Mouse (Mus musculus) kidney, adult 11 months (tissue): ENCODE measurements around the gene Fanca.
"Not testable (repeated sequence)": the region's sequence is repeated elsewhere in the genome, so short reads cannot be mapped to it uniquely, and the experiment has no call there.

Experiments
- DNase-seq: peaks from one replicate; pipeline ENCODE4 v3.0.0; 2022

Gene Fanca

DNA sequence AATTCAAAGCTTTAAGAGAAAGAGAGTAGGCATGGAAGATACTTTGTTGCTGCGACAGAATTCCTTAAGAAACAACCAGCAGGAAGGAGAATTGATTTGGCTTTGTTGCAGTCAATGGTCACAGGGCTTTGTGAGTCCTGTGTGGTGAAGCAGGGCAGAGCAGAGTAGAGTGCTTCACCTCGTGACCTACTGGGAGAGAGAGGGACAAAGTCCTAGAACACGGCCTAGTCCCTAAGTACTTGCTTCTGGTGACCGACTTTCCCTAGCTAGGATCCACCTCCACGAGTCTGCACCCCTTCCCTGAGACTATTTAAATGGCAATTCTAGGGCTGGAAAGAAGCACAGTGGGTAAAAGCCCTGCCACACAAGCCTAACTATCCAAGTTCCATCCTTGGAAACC, 11.6 kb upstream of the Fanca start:
- DNase-seq, result no peak

DNA sequence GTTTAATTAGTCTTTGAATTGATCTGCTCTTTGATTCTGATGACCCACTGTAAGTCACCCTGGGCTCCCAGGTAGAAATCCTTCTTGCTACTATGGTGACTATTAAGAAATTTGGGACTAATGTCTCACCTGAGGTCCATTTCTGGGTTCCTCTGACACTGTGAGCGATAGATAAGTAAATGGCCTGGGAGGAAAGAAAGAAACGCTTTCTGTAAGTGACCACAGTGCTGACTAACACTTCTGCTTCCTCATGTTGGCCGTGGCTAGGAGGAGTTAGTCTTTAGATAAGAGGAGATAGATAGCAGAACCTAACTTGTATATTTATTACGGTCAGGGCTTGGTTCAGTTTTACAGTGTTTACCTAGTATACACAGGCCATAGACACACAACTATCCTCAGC, 11.0 kb upstream of the Fanca start:
- no peak for DNase-seq

DNA sequence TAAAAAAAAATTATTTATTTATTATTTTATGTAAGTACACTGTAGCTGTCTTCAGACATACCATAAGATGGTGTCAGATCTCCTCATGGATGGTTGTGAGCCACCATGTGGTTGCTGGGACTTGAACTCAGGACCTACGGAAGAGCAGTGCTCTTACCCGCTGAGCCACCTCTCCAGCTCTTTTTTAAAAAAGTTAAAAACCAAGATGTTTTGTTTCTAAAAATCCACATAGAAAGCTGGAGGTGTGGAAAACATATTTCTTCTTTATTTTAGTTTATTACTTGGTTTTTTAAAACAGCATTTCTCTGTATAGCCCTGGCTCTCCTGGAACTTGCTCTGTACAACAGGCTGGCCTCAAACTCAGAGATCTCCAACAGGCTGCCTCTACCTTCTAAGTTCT, 10.2 kb upstream of the Fanca start:
- DNase-seq, result no peak

DNA sequence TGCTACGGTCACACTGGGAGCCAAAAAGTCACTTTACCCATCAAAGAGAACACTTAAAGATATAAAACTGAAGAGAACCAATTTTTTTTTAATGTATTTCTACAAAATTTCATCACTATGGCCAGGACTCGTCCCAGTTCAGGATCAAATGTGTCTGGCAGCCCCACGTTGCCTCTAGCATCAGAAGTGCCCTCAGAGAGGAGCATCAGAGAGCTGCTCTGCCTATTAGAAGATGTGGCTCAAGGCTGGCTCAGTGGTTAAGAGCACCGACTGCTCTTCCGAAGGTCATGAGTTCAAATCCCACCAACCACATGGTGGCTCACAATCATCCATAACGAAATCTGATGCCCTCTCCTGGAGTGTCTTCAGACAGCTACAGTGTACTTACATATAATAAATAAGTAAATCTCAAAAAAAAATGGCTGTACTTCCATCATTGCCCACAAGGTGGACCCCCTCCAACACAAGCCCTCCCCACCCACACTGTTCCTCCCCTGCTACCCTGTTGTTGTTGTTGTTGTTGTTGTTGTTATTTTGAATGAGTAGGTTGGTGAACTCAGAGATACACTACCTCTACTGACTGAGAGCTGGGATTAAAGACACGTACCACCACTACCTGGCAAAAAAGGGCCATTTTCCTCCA, 1.3 kb upstream of the Fanca start:
- DNase-seq, result no peak

DNA sequence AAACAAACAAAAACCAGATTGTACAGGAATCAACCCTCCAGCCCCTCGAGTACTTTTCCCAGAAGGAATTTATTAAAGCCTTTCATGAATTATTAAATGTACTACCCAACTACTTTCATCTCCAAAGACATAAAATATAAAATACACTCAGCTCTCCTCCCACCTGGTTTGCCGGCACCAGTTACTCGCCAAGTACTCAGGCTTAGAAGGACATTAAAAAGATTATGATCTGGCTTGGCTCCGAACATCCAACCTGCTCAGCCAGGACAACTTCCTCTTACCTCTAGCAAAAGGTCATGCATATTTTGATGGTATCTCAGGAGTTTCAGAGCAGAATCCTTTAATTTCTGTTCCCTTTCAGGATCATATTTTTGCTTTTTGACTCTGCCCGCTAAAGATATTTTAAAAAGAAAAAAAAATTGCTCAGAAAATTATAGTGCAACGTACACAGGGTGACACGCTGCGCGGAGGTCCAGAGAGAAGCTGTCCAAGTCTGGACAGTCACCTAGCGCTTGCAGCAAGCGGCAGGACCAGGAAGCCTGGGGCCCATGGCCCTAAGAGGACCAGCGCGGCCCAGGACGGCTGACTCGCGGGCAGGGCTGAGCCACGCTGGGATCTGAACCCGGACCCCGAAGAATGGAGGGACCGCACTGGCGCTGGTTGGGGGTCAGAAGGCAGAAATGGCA, 452 bp downstream of the Fanca start:
- no peak for DNase-seq

DNA sequence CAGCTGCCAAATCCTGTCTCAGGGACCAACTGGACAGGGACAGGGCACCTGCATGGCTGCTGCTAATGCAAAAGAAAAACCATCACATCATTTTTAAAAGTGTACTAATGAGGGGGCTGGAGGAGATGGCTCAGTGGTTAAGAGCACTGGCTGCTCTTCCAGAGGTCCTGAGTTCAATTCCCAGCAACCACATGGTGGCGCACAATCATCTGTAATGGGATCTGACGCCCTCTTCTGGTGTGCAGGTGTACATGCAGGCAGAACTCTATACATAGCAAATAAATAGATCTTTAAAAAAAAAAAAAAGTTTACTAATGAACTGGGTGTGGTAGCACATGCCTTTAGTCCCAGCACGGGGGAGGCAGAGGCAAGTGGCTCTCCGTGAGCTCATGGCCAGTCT, 9.6 kb downstream of the Fanca start:
- no peak for DNase-seq

DNA sequence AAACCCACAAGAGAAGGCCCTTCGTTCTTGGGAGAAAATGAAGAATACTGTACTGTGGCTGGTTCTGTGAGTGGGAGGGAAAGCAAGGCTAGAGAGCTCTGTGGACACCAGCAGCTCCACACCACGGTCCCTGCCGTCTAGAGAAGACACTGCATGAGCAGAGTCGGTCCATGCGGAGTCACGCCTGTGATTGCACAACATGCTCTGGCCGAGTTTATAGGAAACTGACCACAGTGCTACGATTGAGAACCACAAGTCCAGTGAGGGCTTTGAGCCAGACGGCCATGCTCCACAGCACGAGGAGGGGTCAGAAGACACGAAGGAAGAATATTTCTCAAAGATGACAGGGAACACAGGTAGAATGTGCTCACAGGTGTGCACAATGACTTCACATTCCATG, 20.1 kb downstream of the Fanca start:
- DNase-seq, result peak; percentile 15

DNA sequence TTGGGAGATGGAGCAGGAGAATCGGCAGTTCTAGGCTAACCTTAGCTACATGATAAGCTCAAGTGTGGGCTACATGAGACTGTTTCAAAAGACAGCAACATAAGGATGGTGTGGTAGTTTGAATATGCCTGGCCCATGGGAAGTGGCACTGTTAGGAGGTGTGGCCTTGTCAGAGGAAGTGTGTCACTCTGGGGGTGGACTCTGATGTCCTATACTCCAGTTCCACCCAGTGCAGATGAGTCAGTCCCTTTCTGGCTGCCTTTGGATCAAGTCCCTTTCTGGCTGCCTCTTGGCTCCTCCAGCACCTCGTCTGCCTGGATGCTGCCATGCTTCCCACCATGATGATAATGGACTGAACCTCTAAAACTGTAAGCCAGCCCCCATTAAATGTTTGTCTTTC, 25.6 kb downstream of the Fanca start:
- DNase-seq, result no peak

DNA sequence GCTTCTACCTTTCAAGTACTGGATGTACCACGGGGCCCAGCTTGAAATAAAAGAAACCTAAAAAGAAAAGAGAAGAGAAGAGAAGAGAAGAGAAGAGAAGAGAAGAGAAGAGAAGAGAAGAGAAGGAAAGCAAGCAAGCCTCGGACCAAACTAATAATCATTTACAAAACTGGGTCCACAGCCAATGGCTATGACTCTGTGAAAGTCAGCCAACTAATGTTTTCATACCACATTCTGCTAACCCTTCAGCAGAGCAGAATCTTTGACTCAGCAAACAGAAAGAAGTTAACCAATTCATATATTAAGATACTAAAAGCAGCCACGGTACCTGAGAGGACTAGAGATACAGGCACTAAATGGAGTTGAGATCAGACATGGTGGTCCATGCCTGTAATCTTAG, 26.1 kb downstream of the Fanca start:
- DNase-seq, result peak; percentile 29

DNA sequence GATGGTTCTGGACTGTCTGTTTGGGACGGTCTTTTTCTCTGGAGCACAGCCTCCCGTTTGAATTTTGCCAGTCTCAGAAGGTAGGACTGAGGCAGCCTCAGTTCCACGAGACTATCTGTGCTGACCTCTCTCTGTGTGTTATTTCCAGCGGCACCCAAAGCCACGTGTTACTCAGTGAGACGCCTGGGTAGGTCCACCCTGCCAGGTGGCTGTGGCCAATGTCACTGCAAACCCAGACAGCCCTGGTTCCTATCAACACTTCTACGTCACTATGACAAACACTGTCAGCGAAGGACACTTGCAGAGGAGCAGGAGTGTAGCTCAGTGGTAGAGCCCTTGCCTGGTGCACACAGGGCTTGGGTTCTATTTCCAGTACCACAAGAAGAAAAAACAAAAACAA, 26.7 kb downstream of the Fanca start:
- peak; percentile 25 for DNase-seq

DNA sequence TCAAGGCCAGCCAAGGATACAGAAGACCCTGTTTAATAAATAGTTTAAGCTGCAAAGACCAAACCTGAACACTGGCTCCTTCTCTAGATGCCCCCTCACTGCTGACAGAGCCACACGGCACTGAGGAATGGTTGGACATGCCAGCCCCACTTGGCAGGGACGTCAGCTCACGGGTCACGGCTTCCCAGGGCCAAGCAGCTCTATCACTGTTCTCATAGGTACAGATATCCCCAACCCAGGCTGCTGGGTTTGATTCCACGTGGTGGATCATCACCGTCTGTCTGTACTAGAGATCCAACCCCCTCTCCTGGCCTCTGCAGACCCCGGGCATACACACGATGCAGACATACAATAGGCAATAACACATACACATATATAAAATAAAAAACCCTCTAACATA, 27.7 kb downstream of the Fanca start:
- DNase-seq, result no peak

DNA sequence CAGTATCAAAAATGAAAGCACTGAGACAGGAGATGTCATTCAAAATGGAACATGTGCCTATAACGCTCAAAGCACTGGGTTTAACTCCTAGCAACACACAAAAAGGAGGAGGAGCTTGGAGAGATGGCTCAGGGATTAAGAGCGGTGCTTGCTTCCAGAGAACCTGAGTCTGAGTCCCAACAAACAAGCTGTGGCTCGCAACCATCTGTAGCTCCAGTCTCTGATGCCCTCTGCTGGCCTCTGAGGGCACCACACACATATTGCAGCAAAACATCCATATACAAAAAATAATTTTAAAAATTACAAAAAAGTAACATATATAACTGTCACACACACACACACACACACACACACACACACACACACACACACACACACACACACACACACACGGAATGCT, 28.2 kb downstream of the Fanca start:
- DNase-seq, result no peak

DNA sequence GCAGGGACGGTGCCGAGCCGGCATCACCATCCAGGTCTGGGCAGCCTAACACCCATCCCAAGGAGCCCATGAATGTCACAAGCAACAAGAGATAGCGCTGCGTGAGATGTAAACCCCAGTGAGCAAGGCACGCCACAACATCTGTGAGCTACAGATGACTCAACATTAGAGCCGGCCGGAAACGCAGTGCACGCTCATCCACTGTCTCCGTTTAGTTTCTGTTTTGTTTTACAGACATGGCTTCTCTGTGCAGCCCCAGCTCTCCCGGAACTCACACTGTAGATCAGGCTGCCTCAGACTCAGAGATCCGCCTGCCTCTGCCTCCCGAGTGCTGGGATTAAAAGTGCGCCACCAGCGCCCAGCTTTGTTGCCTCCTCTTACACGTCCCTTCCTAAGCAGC, 31.0 kb downstream of the Fanca start:
- no peak for DNase-seq

DNA sequence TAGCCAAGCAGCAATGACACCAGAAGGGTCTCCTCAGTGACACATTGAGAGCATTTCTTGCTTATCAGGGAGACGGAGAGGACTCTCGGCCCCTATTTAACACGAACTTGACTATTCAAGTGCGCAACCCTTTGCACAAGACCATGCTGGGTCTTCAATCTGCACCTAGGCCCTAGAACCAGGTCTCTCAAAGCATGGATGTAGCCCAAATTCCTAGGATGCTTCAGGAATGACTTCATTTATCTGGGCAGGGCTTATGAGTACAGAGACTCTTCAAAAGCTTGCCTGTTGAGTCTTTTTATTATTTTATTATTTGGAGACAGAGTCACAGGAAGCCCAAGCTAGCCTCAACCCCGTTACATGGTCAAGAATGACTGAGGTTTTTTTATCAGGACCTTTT, 33.9 kb downstream of the Fanca start:
- DNase-seq, result no peak

DNA sequence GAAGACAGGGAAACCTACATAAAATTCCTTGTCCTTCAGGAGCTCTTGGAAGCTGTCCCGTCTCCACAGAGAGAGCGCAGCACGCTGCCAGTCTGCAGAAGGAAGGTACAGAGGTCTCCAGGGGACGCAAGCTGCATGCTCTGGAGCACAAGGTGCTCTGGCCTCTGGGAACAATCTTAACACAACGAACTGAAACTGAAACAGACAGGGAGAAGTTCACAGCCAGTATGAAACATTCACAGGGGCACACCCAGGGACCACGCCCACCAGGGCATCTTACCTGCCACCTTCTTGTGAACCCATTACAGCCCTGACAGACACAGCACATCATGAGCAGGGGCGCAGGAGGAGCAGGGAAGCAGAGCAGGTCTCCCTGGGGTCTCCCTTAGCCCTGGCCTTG, 34.4 kb downstream of the Fanca start:
- DNase-seq, result no peak

DNA sequence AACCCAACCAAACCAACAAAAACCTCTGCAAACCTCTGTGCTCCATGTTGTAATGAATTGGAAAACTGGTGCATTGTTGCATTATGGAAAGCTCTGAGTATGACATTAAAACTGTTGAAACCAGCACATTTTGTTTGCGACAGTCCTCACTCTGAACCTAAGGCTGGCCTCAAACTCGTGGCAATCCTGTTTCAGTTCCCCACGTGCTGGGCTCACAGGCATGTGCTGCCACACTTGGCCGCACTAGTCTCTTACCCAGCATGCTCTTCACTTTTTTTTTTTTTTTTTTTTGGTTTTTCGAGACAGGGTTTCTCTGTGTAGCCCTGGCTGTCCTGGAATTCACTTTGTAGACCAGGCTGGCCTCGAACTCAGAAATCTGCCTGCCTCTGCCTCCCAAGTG, 35.4 kb downstream of the Fanca start:
- DNase-seq, result not testable (repeated sequence)

DNA sequence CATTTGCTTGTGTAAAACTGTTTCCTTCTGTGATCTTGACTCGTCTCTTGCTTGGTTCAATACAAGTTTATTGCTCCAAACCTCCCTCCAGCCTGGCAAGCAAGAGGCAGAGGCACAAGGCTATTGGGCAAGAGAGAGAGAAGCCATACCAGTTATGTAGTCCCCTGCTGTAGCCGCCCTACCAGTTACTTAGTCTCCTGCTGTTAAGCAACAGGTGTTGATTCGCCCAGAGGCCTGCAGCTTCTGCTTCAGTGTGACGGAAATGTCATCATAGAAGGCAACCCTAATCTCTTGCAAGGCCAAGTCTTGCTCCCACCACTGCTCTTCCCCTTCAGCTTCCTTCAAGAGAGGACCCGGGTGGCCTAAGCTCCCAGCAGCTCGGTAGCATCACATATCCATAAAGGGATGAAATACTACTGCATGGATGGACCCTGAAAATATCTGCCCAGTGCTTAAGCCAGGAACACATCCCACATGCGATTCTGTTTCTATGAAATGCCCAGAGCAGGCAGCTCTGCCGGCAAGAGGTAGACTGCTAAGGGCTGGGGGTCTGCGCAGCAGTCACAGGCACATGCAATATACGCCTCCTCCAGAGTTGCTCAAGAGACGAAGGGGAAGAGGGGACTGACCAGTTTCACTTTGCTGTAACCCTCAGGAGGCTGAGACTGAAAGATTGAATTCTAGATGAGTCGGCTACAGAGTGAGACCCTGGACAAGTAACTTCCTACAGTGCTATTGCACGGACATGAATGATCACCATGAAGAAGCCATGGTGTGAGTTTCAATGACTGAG, 37.9 kb downstream of the Fanca start:
- DNase-seq, result no peak

DNA sequence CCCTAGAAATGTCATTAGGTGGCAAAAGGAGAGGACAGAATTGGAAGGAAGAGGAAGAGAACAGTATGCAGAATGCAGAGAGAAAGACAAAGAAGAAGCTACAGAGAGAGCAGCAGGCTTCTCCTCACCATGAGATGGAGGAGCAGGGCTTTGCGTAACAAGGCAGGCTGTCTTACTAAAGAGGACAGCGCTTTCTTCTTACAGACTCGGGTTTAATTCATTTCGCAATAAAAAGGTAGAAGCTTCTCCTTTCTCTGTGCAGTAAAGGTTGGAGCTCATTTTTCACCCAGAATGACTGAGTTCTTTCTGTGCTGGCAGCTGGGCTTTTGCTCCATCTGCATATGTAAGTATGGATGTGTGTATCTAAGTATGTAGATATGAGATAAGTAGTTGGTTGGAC, 38.5 kb downstream of the Fanca start:
- DNase-seq, result no peak

DNA sequence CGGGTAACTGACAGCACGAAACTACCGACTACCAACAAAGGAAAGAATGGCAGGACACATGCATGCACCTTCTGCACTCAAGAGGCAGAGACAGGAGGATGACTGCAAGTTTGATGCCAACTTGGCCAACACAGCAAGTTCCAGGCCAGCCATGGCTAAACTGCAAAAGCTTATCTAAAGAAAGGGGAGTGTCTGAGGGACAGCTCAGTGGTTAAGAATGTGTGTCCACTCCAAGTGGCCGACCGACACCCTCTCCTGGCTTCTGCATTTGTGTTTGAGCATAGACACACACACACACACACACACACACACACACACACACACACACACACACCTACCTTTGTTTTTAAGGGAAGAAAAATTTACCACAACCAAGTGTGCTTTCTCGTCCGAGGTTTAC, 39.9 kb downstream of the Fanca start:
- DNase-seq, result no peak

DNA sequence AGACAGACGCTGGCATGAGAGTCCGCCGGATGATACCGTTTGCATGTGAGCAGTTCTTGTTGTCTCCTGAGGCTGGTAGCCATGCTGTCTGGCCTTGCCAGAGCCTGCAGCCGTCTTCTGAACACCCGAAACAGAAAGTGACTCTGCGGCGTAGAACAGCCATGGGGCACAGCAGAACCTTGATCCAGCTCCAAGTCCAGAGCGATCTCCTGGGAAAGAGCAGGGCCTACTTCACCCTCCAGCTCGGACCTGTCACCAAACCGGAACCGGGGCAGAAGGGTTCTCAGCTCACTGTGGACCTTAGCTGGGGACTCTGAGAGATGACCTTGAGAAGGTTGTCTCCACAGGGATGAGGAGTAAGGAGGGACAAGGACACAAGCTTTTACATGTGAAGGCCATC, 43.3 kb downstream of the Fanca start:
- no peak for DNase-seq

DNA sequence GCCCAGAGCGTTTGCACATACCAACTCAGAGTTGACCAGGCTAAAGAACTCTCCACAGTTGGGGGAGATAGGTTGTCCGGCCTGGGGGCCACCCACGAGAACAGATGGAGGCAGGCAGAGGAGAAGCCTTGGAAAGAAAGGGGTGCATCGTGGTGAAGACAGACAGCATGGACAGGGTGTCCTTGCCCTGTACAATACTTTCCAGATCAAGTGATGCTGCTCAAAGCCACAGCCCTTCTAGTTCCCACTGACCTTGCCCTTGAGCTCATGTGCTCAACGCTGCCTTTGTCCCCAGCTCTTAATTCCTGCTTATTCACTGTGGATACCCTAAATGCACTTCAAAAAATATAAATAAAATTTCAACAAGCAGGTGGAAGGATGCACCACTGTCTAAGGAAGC, 43.9 kb downstream of the Fanca start:
- no peak for DNase-seq

DNA sequence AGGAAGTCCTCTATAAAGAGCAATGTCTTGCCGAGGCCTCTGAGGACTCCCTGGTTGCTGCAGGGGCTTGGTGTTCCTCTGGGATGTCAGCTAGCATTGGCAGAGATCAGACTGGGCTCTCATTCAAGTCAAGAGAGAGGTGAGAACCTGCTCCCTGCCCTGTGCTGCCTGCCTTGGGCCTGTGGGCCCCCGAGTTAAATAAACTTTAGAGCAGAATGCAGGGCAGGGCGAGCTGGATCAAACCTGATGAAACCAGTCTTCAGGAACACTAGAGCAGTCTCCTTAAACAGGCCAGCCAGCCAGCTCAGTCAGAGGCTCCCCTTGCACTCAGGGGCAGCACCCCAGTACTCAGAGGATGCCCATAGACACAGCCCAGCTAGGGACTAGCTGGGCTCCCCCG, 46.5 kb downstream of the Fanca start:
- peak; percentile 32 for DNase-seq

DNA sequence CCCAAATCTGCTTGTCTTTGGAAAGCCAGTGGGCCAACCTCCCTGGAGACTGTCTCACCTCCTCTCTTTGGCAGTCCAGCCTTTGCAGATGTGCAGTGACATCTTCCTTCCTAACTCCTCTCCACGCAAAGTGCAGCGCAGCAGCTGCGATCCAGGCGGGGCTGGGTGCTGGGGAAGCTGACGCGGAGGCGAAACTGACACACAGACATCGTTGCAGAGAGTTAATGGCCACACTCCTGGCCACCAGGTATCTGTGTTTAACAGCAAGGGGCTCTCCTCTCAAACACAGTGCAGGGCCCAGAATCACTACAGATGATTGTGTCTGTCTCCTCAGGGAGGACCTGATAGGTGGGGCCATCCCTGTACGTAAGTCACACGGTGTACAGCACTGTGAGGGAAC, 47.2 kb downstream of the Fanca start:
- no peak for DNase-seq

DNA sequence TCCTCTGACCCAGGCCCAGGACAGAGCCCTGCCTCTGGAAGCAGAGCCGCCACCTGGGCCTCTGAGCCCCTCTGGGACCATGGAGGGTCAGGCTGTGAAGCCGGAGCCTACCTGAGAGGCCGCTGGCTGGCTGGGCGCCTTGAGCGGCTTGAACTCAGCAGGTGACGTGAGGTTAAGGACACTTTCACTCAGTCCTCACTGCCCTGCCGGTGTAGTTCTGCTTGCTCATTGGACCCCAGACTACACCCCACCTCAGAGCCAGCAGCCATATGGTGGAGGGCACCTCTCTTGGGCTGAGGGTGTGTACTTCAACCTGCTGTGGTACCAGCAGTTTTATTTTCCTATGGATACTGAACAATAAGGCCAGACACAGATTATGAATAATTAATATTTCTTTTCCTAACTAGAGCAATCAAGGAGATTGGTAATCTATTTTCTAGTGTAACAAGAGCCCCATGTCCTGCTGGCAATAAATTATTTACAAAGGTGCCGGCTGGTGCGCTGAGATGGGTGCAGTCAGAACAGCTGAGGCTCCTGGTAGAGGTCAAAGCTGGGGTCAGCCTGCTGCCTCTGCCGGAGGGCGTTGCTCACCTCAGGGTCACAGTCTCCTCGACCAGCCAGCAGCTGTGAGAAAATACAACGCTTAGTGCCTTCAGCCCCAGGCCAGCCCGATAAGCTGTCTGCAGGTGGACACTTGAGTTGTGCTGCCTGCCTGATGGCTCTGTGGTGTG, 50.3 kb downstream of the Fanca start:
- peak; percentile 59 for DNase-seq
